Mouse (Mus musculus) liver, embryonic 18 days (tissue): ENCODE results near the gene Zfp418. TPM values are rescaled to one million over a fixed set of nuclear protein-coding genes. Genes with fewer than 3 reads are reported as not detected.

Source experiments
- polyA plus RNA-seq: library from polyadenylated mRNA; depleted of rRNA; stranded (reverse); fragments of >200 nt; gene quantifications from 2 replicates; pipeline ENCODE4 v1.2.3, GENCODE M21; 2012; rRNA removed

The Zfp418 gene
- 0.34 and 0.42 TPM in 2 replicates for polyA plus RNA-seq

GRCm38 (mm10) chr7:7171227-7172147 is at the start of gene Zfp418:
Zfp418 (plus strand) TSS chr7:7171330.

GRCm38 (mm10) chr7:7136379-7136866 is 34.7 kb upstream of the Zfp418 start, which contains the start of gene Zfp773:
Zfp773 (minus strand) TSS chr7:7136755.

GRCm38 (mm10) chr7:7209313-7210151 is 38.4 kb downstream of the Zfp418 start, which contains the start of gene Zfp772:
Zfp772 (minus strand) TSS chr7:7209998.

Other genes with a start within 250 kb of the Zfp418 start
- gene Aurkc, start 176.0 kb upstream of the Zfp418 start, polyA plus RNA-seq = not detected in 2 replicates
- 3.2 and 3.5 TPM in 2 replicates for gene Zfp954, start 49.8 kb upstream of the Zfp418 start, polyA plus RNA-seq
- 0.10 and 0.13 TPM in 2 replicates for gene Zfp773, start 34.6 kb upstream of the Zfp418 start, polyA plus RNA-seq
- 1.1 and 1.2 TPM in 2 replicates for gene Zfp772, start 38.7 kb downstream of the Zfp418 start, polyA plus RNA-seq
- 0.34 and 0.52 TPM in 2 replicates for gene Vmn2r29, start 76.0 kb downstream of the Zfp418 start, polyA plus RNA-seq
- gene Gm45844, start 107.0 kb downstream of the Zfp418 start, polyA plus RNA-seq = 0.31 and 0.49 TPM in 2 replicates
- gene Clcn4, start 129.5 kb downstream of the Zfp418 start, polyA plus RNA-seq = 7.8 TPM in 2 replicates
- gene Vmn2r30, start 166.3 kb downstream of the Zfp418 start, polyA plus RNA-seq = not detected in 2 replicates
- gene Gm45783, start 203.2 kb downstream of the Zfp418 start, polyA plus RNA-seq = not detected in 2 replicates
- gene Vmn2r31, start 228.4 kb downstream of the Zfp418 start, polyA plus RNA-seq = not detected in 2 replicates